Mouse (Mus musculus) right cerebral cortex, adult 2 months (tissue): ENCODE data around the gene Cldn7.
A peak's percentile ranks its signal among the peaks of the same experiment; 100 is the strongest.
"Not testable (repeated sequence)": the region's sequence is repeated elsewhere in the genome, so short reads cannot be mapped to it uniquely, and the experiment has no call there.

Experiments
- DNase-seq, 2 experiments: peaks; one replicate each; pipeline ENCODE4 v3.0.0; 2021 to 2022; ENCODE audit warnings: low spot score in 2 of 2

Gene Cldn7

DNA sequence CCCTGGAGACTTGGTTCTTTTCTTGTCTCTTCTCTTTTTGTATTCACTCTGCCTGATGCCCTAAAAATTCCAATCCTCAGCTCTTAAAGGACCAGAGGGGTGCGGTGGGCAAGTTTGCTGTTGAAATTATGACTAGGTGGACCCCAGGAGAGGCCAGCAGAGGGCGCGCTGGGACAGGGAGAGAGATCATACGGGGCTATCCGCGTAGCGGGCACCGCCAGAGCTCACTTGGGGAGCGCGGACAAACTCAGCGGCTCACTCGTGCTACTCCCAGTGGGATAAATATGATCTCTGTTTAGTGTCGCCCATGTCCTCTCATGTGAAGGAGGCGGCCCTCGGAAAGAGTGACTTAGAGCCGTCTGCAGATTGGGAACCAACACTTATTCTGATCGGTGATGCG lies 30.4 kb upstream of the Cldn7 start:
- DNase-seq = peak; percentile 85 to 94

DNA sequence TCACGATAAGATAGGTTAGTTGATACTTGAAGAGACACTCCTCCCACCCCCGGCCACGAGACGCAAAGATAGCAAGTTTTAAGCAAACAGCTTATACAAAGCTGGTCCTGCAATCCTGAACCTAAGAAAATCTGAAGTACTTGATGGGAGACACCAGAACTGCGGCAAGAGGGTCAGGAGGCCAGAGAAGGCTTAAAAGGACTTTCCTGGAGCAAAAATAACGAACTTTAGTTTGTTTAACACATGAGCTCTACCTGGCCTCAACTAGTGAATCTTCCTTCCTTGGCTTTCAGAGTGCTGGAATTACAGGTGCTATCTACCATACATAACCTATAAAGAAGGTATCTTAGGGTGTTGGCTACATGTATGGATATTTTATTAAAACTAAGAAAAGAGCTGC lies 29.9 kb upstream of the Cldn7 start:
- no peak for DNase-seq

DNA sequence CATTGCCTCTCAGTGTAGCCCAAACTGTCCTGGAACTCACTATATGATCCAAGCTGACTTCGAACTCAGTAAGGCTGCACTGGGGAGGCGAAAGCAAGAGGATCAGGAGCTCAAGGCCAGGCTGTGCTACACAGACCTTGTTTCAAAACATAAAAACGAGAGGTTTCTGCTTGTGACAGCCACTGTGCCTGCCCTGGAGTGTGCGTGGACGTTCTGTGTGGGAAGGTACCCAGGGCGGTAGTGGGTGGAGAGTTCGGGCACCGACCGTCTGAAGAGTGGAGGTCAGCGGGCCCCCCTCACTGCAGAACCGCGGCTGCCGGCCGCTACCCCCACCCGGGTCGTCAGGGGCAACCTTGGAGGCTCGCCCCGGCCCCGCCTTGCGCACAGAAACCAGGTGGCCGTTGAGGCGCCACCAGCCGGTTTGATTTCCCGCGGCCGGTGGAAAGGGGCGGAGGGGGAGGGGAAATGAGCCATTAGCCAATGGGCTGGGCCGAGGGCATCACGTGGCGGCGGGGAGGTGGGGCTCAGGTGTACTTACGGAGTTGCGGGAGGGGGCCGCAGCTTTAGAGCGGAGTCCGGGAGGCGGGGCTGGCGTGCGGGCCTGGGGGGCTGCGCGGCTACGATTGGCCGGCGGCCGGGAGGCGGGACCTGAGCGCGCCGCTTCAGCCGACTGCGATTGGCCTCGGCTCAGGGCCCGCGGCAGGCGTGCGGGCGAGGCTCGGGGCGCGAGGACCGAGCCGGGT lies 29.3 kb upstream of the Cldn7 start, which contains the start of gene Ybx2:
Ybx2 (plus strand) TSS at position 660 of the 743 bp plus-strand sequence.
- peak; percentile 84 to 87 for DNase-seq

DNA sequence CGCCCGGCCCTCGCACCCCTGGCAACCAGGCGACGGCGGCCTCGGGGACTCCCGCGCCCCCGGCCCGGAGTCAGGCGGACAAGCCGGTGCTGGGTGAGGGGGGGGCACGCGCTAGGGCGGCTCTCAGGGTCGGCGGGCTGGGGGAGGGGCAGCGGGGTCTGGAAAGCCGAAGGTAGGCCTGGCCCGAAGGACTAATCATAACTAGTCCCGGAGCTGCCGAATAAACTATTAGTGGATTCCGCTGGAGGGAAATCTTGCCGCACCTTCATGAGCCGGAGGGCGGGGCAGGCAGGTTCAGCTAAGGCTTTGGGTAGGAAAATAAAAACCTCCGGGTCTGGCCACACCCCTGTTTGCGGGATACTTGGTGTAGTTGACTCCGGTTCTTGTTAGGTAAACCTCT lies 28.4 kb upstream of the Cldn7 start:
- DNase-seq = no peak

- no peak for DNase-seq
These were observed 27.7 kb upstream of the Cldn7 start for GRCm38 (mm10) chr11:69936714-69937347.

- DNase-seq = no peak
These were observed 27.2 kb upstream of the Cldn7 start for GRCm38 (mm10) chr11:69937385-69937784.

DNA sequence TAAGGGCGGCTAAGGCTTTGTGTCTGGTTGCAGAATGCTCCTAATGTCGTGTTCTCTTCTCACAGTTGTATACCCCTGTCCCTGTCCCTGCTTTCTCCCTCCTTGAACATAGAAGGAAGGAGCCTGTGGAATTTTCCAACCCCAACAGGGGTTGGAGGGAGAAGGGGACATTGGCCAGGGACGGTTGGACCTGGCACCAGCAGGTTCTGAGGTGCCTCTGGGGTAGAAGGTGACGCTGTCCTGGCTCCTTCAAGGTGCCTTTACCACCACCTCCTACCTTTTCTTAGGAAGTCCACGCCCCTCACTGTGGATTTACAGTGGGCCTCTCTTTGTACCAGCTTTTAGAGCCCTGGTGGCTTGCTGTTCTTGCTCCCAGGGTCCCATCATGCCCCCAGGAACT lies 26.7 kb upstream of the Cldn7 start:
- no peak for DNase-seq

- no peak for DNase-seq
These were observed 26.1 kb upstream of the Cldn7 start for GRCm38 (mm10) chr11:69938401-69938979.

- DNase-seq = no peak
These were observed 25.4 kb upstream of the Cldn7 start for GRCm38 (mm10) chr11:69939181-69939580.

DNA sequence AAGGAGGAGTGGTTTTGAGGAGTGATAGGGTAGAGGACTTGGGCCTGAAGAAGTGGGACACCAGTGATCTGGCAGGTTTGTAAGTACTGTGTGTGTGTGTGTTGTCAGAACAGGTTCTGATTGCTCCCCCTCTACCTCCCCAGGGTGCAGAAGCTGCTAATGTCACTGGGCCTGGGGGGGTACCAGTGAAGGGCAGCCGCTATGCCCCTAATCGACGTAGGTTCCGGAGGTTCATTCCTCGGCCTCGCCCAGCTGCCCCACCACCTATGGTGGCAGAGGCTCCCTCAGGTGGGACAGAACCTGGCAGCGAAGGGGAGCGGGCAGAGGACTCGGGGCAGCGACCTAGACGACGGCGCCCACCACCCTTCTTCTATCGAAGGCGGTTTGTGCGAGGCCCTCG lies 24.8 kb upstream of the Cldn7 start:
- DNase-seq = no peak

GRCm38 (mm10) chr11:69940962-69941361 lies 23.6 kb upstream of the Cldn7 start:
- no peak for DNase-seq

DNA sequence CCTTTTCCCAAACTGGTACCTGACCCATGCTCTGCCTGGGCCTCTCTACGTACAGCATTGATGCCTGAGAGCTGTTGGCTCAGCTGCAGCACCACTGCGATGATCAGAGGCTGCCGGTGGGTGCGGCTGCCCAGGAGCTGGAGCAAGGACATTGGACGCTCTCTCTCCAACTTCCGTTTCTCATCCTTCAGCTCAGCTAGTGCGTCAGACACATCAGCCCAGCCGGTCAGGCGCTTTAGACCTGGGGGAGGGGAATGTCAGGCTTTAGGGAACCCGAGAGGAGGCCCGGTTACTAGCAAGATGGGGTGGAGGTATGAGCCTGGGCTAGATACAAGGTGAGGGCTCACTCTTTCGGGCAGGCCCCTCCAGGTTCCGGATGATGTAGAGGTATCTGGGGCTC lies 19.4 kb upstream of the Cldn7 start:
- DNase-seq = no peak

DNA sequence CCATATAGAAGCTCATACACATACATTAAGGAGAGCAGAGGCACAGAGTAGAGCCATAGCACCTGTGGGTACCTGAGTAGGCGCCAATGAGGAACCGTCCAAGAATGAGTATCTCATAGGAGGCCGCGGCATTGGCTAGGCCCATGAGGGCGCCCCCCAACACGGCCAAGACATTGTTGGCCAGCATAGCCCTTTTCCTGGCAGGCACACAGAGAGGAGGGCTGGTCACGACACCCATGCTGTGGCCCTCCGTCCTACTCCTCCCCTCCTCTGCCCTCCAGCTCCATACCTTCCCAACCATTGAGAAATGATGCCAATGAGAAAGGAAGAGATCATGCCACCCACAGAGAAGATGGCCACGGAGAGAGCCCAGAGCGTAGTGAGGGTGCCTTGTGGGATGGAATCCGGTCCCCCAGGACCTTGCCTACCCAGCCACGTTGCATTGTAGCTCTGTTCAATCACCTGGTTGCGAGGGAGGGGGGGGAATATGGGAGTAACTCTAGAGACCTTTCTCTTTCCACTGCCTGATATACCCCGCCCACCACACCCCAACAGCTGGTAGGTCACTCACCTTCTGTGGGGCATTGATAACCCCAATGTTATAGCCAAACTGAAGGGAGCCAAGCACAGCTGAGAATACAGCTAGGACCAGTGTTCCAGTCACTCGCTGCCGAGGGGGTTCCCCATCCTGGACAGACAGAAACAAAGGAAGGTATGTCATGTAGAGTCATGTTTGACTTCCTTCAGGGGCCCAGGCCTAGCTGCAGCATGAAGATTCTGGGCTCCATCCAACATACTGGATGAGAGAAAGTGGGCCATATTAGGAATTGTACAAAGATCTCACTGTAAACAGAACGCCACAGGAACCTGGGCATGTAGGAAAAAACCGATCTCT lies 18.3 kb upstream of the Cldn7 start:
- DNase-seq = no peak

DNA sequence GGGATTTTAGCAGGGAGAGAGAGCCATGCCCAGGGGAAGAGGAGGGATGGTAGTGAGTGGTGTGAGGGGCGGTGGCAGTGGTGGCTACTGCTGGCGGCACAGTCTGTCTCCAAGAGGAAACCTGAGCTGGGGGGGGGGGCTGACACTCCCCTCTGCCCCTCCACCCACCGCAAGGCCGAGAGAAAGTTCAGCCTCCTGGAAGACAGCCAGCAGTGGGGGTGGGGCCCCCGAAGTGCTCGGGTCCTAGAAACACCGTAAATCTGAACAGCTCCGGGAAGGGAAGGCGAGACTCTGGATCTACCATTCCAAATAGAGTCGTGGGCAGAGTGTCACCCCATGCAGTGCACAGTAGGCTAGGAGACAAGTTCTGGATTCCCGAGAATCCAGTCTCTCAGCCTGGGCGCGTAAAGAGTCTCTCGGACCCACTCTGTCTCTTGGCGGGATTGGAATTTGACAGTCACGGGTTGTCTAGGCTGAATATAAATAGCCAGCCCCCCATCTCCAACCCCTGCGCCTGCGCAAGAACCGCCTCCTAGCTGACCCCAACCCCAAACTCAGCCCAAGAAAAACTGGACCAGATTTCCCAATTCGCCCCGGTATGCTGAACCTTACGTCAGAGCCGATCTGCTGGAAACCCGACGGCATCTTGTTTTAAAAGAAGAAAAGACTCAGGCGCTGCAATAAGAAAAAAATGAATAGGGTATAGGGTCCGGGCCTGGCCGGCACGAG lies 17.1 kb upstream of the Cldn7 start:
- no peak for DNase-seq

DNA sequence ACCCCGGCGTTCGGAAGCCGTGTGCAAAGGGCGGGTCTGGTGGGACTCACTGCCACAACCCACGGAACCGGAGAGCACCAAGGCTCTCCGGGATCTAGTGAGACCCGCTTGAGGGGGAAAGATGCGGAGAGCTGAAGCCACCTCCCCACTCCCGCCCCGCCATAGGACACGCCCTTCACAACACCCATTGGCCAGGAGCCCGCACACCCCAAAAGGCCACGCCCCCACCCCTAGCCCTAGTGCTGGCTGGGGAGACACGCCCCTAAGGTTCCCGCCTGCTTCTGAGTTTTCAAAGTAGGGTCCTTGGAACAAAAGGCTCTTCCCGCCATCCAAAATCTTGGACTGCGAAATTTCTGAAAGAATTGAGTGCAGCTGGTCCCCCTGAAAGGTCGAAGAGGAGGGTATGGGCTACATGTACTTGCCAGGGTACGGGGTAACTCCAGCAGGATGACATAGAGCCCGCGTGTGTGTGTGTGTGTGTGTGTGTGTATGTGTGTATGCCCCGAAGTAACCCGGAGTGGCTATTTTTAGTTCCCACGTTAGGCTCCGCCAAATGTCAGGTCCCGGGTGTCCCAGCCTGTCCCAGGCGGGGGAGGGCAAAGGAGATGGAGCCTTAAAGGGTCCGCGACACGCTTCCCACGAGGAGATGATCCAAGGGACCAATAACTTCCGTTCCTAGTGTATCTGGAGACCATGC lies 16.4 kb upstream of the Cldn7 start, which contains the start of gene Slc2a4:
Slc2a4 (minus strand) TSS at position 123 of the 697 bp plus-strand sequence.
- peak in 1 of 2 experiments; percentile 29 for DNase-seq

- peak; percentile 72 to 81 for DNase-seq
These were observed 15.8 kb upstream of the Cldn7 start for GRCm38 (mm10) chr11:69948763-69949150.

DNA sequence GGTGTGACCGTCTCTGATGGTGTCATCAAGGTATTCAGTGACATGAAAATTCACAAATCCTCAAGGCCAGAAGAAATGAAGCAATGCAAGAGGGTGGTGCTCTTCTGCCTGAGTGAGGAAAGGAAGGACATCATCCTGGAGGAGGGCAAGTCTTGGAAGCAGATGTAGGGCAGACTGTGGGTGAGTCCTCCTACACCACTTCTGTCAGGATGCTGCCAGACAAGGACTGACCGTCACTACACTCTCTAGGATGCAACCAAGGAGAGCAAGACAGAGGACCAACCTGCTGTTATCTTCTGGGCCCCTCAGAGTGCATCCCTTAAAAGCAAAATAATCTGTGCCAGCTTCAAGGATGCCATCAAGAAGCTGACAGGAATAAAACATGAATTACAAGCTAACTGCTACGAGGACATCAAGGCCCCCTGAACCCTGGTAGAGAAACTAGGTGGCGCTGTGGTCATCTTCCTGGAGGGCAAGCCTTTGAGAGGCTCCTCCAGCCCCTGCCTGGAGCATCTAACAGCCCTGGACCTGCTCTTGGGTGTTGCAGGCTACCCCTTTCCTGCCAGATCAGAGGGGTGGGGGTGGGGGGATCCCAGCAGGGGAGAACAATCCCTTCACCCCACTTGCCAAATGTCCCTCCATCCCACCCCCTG lies 13.6 kb upstream of the Cldn7 start:
- no peak for DNase-seq

DNA sequence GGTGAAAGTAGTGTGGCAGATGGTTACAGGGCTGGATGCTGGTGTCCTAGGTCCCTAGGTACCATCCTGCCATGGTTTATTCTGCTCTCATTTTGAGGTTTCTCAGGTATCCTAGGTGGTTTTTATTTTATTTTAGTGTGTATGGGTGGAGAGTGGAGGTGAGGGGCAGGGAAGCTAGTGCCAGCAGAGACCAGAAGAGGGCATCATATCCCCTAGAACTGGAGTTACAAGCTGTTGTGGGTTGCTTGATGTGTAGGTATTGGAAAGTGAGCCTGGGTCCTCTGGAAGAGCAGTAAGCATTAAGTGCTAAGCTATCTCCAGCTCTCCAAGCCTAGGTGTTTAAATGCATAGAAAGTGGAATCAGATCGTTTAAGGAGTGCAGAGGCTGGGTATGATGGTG lies 12.3 kb upstream of the Cldn7 start:
- DNase-seq = no peak

- no peak for DNase-seq
These were observed 11.2 kb upstream of the Cldn7 start for GRCm38 (mm10) chr11:69953267-69953915.

DNA sequence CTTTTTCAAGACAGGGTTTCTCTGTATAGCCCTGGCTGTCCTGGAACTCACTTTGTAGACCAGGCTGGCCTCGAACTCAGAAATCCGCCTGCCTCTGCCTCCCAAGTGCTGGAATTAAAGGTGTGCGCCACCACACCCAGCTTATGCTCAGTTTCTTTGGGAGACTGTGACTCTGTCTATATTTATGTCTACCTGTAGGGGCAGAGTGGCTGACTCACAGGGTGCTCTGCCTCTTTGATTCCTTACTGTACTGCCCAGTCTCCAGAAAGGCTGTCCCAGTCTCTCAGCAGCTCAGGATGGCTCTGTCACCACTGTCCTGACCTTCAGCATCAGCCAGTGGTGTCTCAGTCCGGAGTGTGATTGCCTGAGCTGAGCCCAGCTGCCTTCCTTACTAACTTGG lies 9.0 kb upstream of the Cldn7 start:
- not testable (repeated sequence) for DNase-seq
